Mouse (Mus musculus): ENCODE measurements around the gene Fam13c. TPM values are rescaled to one million over a fixed set of nuclear protein-coding genes. Genes with fewer than 3 reads are reported as not detected.

Gene Fam13c
- total and polyA plus RNA-seq, 3 experiments: 0.16 TPM; not detected in 2

DNA sequence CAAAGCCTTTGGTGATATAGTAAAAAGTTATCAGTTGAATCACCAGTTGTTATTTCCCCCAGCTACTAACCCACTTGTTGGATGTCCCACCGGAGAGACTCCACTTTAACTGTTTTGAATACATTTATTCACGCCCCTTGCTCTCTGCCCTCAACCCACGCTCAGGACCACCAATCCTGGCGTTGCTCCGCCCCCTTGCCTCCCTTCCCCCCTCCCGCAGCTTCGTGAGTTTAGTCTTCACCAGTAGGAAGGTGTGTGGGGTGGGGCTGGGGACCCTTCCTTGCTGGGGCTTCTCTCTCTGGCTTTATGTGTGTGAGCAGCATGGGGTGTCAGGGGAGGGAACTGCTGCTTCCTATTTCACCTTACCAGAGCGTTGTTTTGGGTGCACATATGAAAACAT, 8.9 kb downstream of the Fam13c start:
- Histone ChIP-seq H3K9me3 (replicated peaks) (peaks cover 55% of the 10 kb centered on the region), H3K4me1 (ENCODE audit: insufficient read depth, low read depth, low read length) (no peaks in the 10 kb centered on the region), H3K4me3 (ENCODE audit: low read depth, low read length) (no peak overlapping the region), H3K27me3 (ENCODE audit: insufficient read depth, low read length) (no peaks in the 10 kb centered on the region), H3K36me3 (replicated peaks) (no peaks in the 10 kb centered on the region)
- DNase-seq (ENCODE audit: low spot score) (no peak), ATAC-seq (ENCODE audit: extremely low read depth, insufficient number of reproducible peaks, low FRiP score, poor library complexity, severe bottlenecking) (no peak)
- TF ChIP-seq TAL1 (conservative IDR thresholded peaks at IDR 0.05; ENCODE audit: low read depth, low read length) (no peak), CTCF (IDR thresholded peaks at IDR 0.05; ENCODE audit: low read depth, low read length) (no peak), GATA2 (IDR thresholded peaks at IDR 0.05; ENCODE audit: borderline replicate concordance, low read depth, low read length) (no peak), GATA1 (IDR thresholded peaks at IDR 0.05; ENCODE audit: borderline replicate concordance, low read length) (no peak), POLR2AphosphoS5 (IDR thresholded peaks at IDR 0.05; ENCODE audit: insufficient replicate concordance, low read depth, low read length) (no peak)

DNA sequence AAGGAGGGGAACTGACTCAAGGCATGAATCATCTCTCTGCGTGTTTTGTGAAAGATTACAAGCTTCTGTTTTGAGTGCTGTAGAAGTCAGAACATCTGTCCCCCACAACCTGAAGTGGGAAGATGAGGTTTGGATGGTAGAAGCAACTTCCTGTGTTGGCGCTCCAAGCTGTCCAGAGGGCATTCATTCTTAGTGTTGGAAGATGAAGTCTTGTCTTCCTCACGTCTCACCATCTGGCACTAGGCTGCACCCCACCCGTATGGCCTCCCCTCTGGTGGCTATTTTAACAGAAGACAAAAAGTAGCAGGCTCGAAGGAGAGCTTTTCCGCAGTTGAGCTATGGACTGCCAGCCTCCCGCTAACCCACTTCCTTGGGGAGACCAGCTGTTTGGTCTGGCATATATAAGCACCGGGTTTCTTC, 15.6 kb downstream of the Fam13c start:
- no peaks in the 10 kb centered on the region for H3K4me1 ChIP-seq (ENCODE audit: insufficient read depth, low read depth, low read length)
- H3K27me3 ChIP-seq (ENCODE audit: insufficient read depth, low read length): no peaks in the 10 kb centered on the region
- TF ChIP-seq CTCF (IDR thresholded peaks at IDR 0.05; ENCODE audit: low read depth, low read length): no peak
- no peak for TF ChIP-seq GATA2 (IDR thresholded peaks at IDR 0.05; ENCODE audit: borderline replicate concordance, low read depth, low read length)
- TF ChIP-seq POLR2AphosphoS5 (IDR thresholded peaks at IDR 0.05; ENCODE audit: insufficient replicate concordance, low read depth, low read length): no peak
- TF ChIP-seq GATA1 (IDR thresholded peaks at IDR 0.05; ENCODE audit: borderline replicate concordance, low read length): no peak
- TF ChIP-seq TAL1 (conservative IDR thresholded peaks at IDR 0.05; ENCODE audit: low read depth, low read length): no peak
- H3K4me3 ChIP-seq (ENCODE audit: low read depth, low read length): no peak overlapping the region
- peaks cover 50% of the 10 kb centered on the region for H3K9me3 ChIP-seq (replicated peaks)
- no peak for ATAC-seq (ENCODE audit: extremely low read depth, insufficient number of reproducible peaks, low FRiP score, poor library complexity, severe bottlenecking)
- no peaks in the 10 kb centered on the region for H3K36me3 ChIP-seq (replicated peaks)
- no peak for DNase-seq (ENCODE audit: low spot score)

DNA sequence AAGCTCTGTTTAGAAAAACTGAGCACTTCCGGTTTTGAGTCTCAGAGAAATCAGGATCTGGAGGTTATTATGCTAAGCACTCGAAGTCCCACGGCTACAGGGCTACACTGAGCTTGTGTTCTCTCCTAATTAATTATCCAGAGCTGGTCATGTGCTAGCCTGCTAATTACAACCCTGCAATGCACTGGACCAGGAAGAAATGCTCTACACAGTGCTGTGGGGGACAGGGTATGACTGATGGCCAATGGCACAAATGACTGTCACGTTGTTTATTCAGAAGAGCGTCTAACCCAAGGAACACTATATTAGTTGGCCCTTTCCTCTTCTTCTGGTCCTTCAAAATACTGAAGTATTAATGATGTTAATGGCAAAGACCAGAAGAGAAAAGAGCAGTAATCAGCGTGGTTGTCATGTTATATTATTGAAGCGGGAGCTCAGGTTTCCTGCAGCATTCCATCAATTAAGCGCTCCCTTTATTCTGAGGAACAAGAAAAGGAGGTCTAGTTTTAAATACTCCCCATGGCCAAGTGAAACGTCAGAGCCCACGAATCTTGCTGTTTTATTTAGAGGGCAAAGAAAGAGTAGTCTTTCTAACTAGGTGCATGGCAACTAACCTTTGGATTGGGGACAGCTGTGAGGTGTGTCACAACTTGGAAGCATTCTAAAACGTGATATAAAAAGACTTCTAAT, 18.4 kb downstream of the Fam13c start:
- Histone ChIP-seq H3K27me3 (ENCODE audit: insufficient read depth, low read length) (no peaks in the 10 kb centered on the region), H3K9me3 (replicated peaks) (peaks cover 52% of the 10 kb centered on the region), H3K4me3 (ENCODE audit: low read depth, low read length) (no peak overlapping the region), H3K4me1 (ENCODE audit: insufficient read depth, low read depth, low read length) (no peaks in the 10 kb centered on the region), H3K36me3 (replicated peaks) (no peaks in the 10 kb centered on the region)
- no peak for TF ChIP-seq GATA1 (IDR thresholded peaks at IDR 0.05; ENCODE audit: borderline replicate concordance, low read length)
- no peak for TF ChIP-seq POLR2AphosphoS5 (IDR thresholded peaks at IDR 0.05; ENCODE audit: insufficient replicate concordance, low read depth, low read length)
- no peak for TF ChIP-seq TAL1 (conservative IDR thresholded peaks at IDR 0.05; ENCODE audit: low read depth, low read length)
- TF ChIP-seq CTCF (IDR thresholded peaks at IDR 0.05; ENCODE audit: low read depth, low read length): no peak
- TF ChIP-seq GATA2 (IDR thresholded peaks at IDR 0.05; ENCODE audit: borderline replicate concordance, low read depth, low read length): no peak
- DNase-seq (ENCODE audit: low spot score) (no peak), ATAC-seq (ENCODE audit: extremely low read depth, insufficient number of reproducible peaks, low FRiP score, poor library complexity, severe bottlenecking) (no peak)

DNA sequence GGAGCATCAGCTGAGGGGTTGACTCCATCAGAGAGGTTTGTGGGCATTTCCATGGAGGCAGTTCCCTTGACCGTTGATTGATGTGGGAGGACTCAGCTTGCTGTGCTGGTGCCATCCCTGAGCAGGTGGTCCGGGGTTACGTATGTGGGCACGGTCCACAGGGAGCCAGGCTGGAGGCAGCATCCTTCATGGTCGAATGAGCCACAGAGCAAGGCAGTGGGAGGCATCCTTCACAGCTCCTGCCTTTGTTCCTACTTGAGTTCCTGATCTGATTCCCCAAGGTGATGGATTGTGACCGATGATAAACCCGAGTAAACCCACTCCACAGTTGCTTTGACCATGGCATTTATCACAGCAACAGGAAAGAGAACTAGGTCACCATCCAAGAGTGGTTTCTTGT, 25.4 kb downstream of the Fam13c start:
- TF ChIP-seq CTCF (IDR thresholded peaks at IDR 0.05; ENCODE audit: low read depth, low read length): no peak
- TF ChIP-seq GATA2 (IDR thresholded peaks at IDR 0.05; ENCODE audit: borderline replicate concordance, low read depth, low read length): no peak
- TF ChIP-seq TAL1 (conservative IDR thresholded peaks at IDR 0.05; ENCODE audit: low read depth, low read length): no peak
- TF ChIP-seq GATA1 (IDR thresholded peaks at IDR 0.05; ENCODE audit: borderline replicate concordance, low read length): no peak
- no peak for TF ChIP-seq POLR2AphosphoS5 (IDR thresholded peaks at IDR 0.05; ENCODE audit: insufficient replicate concordance, low read depth, low read length)
- DNase-seq (ENCODE audit: low spot score): no peak
- Histone ChIP-seq H3K36me3 (replicated peaks) (no peaks in the 10 kb centered on the region), H3K27me3 (ENCODE audit: insufficient read depth, low read length) (no peaks in the 10 kb centered on the region), H3K4me3 (ENCODE audit: low read depth, low read length) (no peak overlapping the region), H3K4me1 (ENCODE audit: insufficient read depth, low read depth, low read length) (no peaks in the 10 kb centered on the region), H3K9me3 (replicated peaks) (peaks cover 67% of the 10 kb centered on the region)
- no peak for ATAC-seq (ENCODE audit: extremely low read depth, insufficient number of reproducible peaks, low FRiP score, poor library complexity, severe bottlenecking)

DNA sequence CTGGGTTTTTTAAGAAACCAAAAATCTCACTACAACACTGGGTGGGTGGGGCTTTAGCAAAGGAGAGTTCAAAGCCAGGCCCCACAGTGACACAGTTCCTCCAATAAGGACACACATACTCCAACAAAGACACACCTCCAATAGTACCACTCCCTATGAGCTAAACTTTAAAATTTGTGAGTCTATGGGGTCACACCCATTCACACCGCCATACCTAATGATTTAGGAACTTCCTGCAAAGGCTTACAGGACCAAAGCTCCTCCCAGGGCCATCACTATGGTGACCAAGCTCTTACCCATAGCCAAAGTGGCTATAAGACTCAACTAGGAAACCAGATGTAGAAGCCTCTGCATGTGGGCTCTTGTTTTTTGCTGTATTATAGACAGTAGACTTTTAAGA, 30.6 kb downstream of the Fam13c start:
- Histone ChIP-seq H3K27me3 (ENCODE audit: insufficient read depth, low read length) (no peaks in the 10 kb centered on the region), H3K36me3 (replicated peaks) (no peaks in the 10 kb centered on the region), H3K9me3 (replicated peaks) (peaks cover 59% of the 10 kb centered on the region), H3K4me3 (ENCODE audit: low read depth, low read length) (no peak overlapping the region), H3K4me1 (ENCODE audit: insufficient read depth, low read depth, low read length) (no peaks in the 10 kb centered on the region)
- TF ChIP-seq POLR2AphosphoS5 (IDR thresholded peaks at IDR 0.05; ENCODE audit: insufficient replicate concordance, low read depth, low read length) (no peak), CTCF (IDR thresholded peaks at IDR 0.05; ENCODE audit: low read depth, low read length) (no peak), TAL1 (conservative IDR thresholded peaks at IDR 0.05; ENCODE audit: low read depth, low read length) (no peak), GATA1 (IDR thresholded peaks at IDR 0.05; ENCODE audit: borderline replicate concordance, low read length) (no peak), GATA2 (IDR thresholded peaks at IDR 0.05; ENCODE audit: borderline replicate concordance, low read depth, low read length) (no peak)
- DNase-seq (ENCODE audit: low spot score): no peak
- no peak for ATAC-seq (ENCODE audit: extremely low read depth, insufficient number of reproducible peaks, low FRiP score, poor library complexity, severe bottlenecking)

DNA sequence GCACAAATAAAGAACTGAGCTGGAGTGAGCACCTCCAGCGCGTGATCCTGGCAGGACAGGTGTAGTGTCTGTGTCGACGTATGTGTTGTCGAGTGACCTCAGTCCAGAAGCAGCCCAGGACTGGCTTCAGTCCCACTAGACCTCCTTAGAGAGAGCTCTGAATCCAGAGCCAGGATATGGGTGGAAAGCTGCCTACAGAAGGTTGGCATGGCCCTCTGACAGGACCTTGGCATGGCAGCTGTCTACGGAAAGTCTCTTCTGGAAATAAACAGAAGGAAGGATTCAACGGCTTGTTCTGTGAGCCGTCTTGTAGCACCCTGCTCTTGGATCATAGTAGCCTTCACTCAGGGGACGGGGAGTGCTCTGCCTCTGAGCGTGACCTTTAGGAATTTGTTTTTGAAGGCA, 37.5 kb downstream of the Fam13c start:
- Histone ChIP-seq H3K4me3 (ENCODE audit: low read depth, low read length) (no peak overlapping the region), H3K9me3 (replicated peaks) (peaks cover 68% of the 10 kb centered on the region), H3K27me3 (ENCODE audit: insufficient read depth, low read length) (no peaks in the 10 kb centered on the region), H3K4me1 (ENCODE audit: insufficient read depth, low read depth, low read length) (no peaks in the 10 kb centered on the region), H3K36me3 (replicated peaks) (no peaks in the 10 kb centered on the region)
- ATAC-seq (ENCODE audit: extremely low read depth, insufficient number of reproducible peaks, low FRiP score, poor library complexity, severe bottlenecking) (no peak), DNase-seq (ENCODE audit: low spot score) (no peak)
- TF ChIP-seq GATA1 (IDR thresholded peaks at IDR 0.05; ENCODE audit: borderline replicate concordance, low read length) (no peak), GATA2 (IDR thresholded peaks at IDR 0.05; ENCODE audit: borderline replicate concordance, low read depth, low read length) (no peak), CTCF (IDR thresholded peaks at IDR 0.05; ENCODE audit: low read depth, low read length) (no peak), POLR2AphosphoS5 (IDR thresholded peaks at IDR 0.05; ENCODE audit: insufficient replicate concordance, low read depth, low read length) (no peak), TAL1 (conservative IDR thresholded peaks at IDR 0.05; ENCODE audit: low read depth, low read length) (no peak)

Measured in G1E (cell line).